Mouse (Mus musculus) c-Kit-positive CD71-positive TER-119-positive erythroid progenitor cells, embryonic 14.5 days (primary cell): Measurements from ENCODE around the gene Cplx1.
"Not testable (repeated sequence)": the region's sequence is repeated elsewhere in the genome, so short reads cannot be mapped to it uniquely, and the experiment has no call there.

Experiments
- DNase-seq: peaks from one replicate; pipeline ENCODE4 v3.0.0-alpha.2; 2013; ENCODE audit warnings: low spot score

Cplx1 gene

GRCm38 (mm10) chr5:108515581-108516361 lies 34.1 kb downstream of the Cplx1 start:
- no peak for DNase-seq

GRCm38 (mm10) chr5:108502286-108502685 lies 47.5 kb downstream of the Cplx1 start:
- no peak for DNase-seq

- DNase-seq, result no peak
These were observed 48.3 kb downstream of the Cplx1 start for GRCm38 (mm10) chr5:108501573-108501972.

- not testable (repeated sequence) for DNase-seq
These were observed 63.7 kb downstream of the Cplx1 start for GRCm38 (mm10) chr5:108486148-108486547.

GRCm38 (mm10) chr5:108485239-108485638 lies 64.6 kb downstream of the Cplx1 start:
- DNase-seq, result peak; percentile 44

GRCm38 (mm10) chr5:108483006-108483405 lies 66.8 kb downstream of the Cplx1 start:
- DNase-seq, result no peak

GRCm38 (mm10) chr5:108475977-108476376 lies 73.8 kb downstream of the Cplx1 start:
- DNase-seq, result no peak

GRCm38 (mm10) chr5:108473737-108474136 lies 76.1 kb downstream of the Cplx1 start:
- DNase-seq, result no peak

GRCm38 (mm10) chr5:108469617-108470016 lies 80.2 kb downstream of the Cplx1 start:
- DNase-seq, result no peak
